Mouse (Mus musculus) testis, adult 2 months (tissue): Measurements from ENCODE around the gene Kti12. TPM values are rescaled to one million over a fixed set of nuclear protein-coding genes. Genes with fewer than 3 reads are reported as not detected.
A peak's percentile ranks its signal among the peaks of the same experiment; 100 is the strongest.

Source experiments
- H3K27ac ChIP-seq: fragments of 200-500 bp; 2 replicates; pipeline ENCODE4 v1.5.1; 2012; ENCODE audit warnings: low read depth, low read length; ENCODE audit not compliant: control insufficient read depth, insufficient read depth
- H3K27me3 ChIP-seq: fragments of 200-500 bp; 2 replicates; pipeline ENCODE4 v1.6.1; 2012; ENCODE audit warnings: mild to moderate bottlenecking, low read length, moderate library complexity; ENCODE audit not compliant: control insufficient read depth, insufficient read depth
- H3K36me3 ChIP-seq: fragments of 200-500 bp; 2 replicates; pipeline ENCODE4 v1.6.1; 2012; ENCODE audit warnings: mild to moderate bottlenecking, low read length; ENCODE audit not compliant: control insufficient read depth, insufficient read depth
- H3K4me1 ChIP-seq: fragments of 200-500 bp; 2 replicates; pipeline ENCODE4 v1.6.1; 2012; ENCODE audit warnings: low read length; ENCODE audit not compliant: control insufficient read depth, insufficient read depth
- H3K4me3 ChIP-seq: fragments of 200-500 bp; 2 replicates; pipeline ENCODE4 v1.5.1; 2012; ENCODE audit warnings: low read depth, mild to moderate bottlenecking, low read length, moderate library complexity, mixed read lengths; ENCODE audit not compliant: control insufficient read depth
- CTCF ChIP-seq: fragments of 200-500 bp; IDR thresholded peaks from 2 replicates; pipeline ENCODE4 v1.5.1; 2012; ENCODE audit warnings: low read depth, mild to moderate bottlenecking, inconsistent platforms, low read length, moderate library complexity; ENCODE audit not compliant: control insufficient read depth, insufficient read depth, insufficient replicate concordance
- POLR2A ChIP-seq: fragments of 200-500 bp; IDR thresholded peaks from 2 replicates; pipeline ENCODE4 v1.6.1; 2012; ENCODE audit warnings: low read depth, mild to moderate bottlenecking, inconsistent platforms, low read length, moderate library complexity; ENCODE audit not compliant: control insufficient read depth
- polyA plus RNA-seq: library from polyadenylated mRNA; depleted of rRNA; stranded (reverse); fragments of >200 nt; gene quantifications from 2 replicates; pipeline ENCODE4 v1.2.3, GENCODE M21; 2012; rRNA removed

The Kti12 gene
- 17.7 and 19.7 TPM in 2 replicates for polyA plus RNA-seq

DNA sequence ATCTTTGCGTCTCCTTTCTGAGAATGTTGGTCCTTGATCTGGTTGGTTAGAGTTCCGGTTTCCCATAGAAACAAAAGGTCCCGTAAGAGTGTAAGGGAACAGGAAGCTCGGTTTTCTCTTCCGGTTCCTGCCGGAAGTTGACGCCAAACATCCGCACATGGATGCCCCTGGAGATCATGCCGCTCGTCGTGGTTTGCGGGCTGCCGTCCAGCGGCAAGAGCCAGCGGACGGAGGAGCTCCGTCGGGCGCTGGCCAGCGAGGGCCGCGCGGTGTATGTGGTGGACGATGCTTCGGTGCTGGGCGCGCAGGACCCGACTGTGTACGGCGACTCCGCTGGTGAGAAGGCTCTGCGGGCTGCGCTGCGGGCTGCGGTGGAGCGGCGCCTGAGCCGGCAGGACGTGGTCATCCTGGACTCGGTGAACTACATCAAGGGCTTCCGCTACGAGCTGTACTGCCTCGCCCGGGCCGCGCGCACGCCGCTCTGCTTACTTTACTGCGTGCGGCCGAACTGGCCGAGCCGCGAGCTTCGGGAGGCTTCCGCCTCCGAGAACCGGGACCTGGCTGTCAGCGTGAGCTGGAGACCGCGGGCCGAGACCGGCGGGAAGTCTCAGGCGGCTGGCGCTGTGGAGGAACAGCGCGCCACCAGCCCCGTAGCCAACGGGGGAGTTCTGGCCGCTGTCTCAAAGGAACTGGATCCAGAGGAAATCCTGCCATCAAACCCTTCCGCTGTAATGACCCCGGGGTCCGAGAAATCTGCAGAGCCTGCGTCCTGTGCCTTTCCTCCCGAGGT is at the start of gene Kti12:
Gene Kti12, plus strand, starts transcription at position 71 of the 790 bp plus-strand sequence.
- peak within 1 kb of the TSS; percentile 90 for H3K4me3 ChIP-seq
- peaks cover 5% of the 10 kb centered on the region for H3K4me1 ChIP-seq
- no peak for TF ChIP-seq CTCF
- TF ChIP-seq POLR2A = peak; percentile 75
- H3K27me3 ChIP-seq = no peaks in the 10 kb centered on the region
- peak within 1 kb of the TSS; percentile 82 for H3K27ac ChIP-seq
- H3K36me3 ChIP-seq = no peaks in the 10 kb centered on the region

DNA sequence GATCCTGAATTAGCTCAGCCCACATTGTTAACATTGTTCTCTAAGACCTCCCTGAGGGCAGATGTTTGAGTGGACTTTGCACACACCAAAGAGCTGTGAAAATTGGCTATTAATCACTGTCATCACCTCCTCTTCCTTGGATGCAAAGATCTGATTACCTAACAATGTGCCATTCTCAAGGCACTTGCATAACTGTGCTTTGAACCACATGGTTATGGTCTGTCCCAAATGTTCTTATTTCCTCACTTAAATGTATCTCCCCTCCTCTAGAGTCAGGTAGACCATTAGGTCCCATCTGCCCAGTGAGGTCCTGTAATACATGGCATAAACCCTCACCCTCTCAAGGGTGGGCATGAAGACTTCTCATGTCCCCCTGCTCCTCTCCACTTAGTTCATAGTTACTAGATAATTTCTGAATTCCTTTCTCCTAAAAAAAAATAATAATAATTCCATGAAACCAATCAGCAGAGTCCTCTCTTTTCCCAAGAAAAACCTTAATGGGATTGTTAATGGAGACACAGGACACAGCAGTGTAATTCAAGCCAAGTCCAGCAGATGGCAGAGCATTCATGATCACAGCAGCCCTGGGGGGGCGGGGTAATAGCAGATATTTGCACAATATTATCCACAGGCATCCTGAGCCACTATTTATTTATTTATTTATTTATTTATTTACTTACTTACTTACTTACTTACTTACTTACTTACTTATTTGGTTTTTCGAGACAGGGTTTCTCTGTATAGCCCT is 49.3 kb upstream of the Kti12 start:
- H3K27me3 ChIP-seq = no peaks in the 10 kb centered on the region
- no peak for TF ChIP-seq POLR2A
- peak; percentile 49; the same call in 1 of the 2 replicates for TF ChIP-seq CTCF
- no peaks in the 10 kb centered on the region for H3K36me3 ChIP-seq
- H3K4me1 ChIP-seq = peaks cover 10% of the 10 kb centered on the region
- H3K27ac ChIP-seq = no peak overlapping the region
- H3K4me3 ChIP-seq = no peak overlapping the region

DNA sequence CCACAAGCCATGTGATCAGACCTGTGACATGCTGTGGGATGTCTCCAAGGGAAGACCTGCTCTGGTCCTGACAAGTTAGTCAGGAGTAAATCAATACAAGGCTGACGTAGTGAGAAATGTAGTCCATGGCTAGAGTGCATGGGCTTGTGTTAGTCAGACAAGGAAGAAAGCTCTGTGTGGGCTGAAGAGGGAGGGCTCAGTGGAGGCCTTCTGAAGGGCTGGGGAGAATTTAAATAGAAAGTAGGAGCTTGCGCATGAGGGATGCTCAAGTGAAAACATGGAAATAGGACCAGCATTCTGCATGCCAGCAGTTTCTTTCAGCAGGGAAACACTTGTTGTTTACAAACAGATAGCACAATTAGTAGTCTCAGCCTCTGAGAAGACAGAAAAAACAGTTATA is 44.0 kb upstream of the Kti12 start:
- Histone ChIP-seq H3K36me3 (no peaks in the 10 kb centered on the region), H3K27me3 (no peaks in the 10 kb centered on the region), H3K27ac (no peak overlapping the region), H3K4me3 (no peak overlapping the region), H3K4me1 (peaks cover 10% of the 10 kb centered on the region)
- no peak for TF ChIP-seq CTCF
- no peak for TF ChIP-seq POLR2A

DNA sequence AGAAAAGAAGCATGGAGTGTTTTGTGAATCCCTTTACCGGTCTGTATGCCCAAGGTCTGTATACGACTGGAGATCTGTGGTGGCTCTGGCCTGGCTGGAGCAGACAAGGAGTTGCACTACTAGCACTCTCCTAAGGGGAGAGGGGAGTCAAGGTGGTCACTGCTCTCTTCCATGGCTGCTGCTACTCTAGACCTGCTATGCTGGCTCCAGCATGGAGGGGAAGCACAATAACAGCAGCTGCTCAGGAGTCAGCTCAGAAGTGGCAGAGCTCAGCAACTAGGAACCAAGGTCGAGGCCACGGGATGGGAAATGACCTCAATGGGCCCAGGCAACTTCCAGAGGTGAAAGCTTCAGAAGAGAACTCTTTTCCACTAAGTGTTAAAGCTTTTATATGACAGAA is 36.4 kb upstream of the Kti12 start:
- H3K4me1 ChIP-seq = no peaks in the 10 kb centered on the region
- no peak overlapping the region for H3K27ac ChIP-seq
- H3K4me3 ChIP-seq = no peak overlapping the region
- TF ChIP-seq POLR2A (no peak), CTCF (no peak)
- no peaks in the 10 kb centered on the region for H3K27me3 ChIP-seq
- H3K36me3 ChIP-seq = peaks cover 1% of the 10 kb centered on the region; the same call in 1 of the 2 replicates

DNA sequence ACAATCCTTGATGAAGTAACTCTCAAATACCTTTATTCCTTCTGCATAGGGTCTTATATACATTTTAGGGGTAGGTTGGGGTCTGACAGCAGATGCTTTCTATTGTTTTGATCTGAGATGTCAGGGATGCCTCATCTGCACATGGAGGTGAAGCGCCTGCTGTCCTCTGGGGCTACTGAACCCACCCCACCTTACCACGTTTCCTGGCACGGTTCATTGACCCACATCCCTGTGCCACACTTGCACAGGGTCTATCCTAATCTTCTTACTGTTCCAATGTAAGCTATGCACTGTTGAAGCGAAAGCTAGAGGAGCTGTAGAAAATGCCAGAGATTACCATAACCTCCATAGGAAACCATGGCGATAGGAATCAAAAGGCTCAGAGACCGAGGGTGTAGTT is 36.0 kb upstream of the Kti12 start:
- TF ChIP-seq POLR2A (no peak), CTCF (no peak)
- no peaks in the 10 kb centered on the region for H3K27me3 ChIP-seq

DNA sequence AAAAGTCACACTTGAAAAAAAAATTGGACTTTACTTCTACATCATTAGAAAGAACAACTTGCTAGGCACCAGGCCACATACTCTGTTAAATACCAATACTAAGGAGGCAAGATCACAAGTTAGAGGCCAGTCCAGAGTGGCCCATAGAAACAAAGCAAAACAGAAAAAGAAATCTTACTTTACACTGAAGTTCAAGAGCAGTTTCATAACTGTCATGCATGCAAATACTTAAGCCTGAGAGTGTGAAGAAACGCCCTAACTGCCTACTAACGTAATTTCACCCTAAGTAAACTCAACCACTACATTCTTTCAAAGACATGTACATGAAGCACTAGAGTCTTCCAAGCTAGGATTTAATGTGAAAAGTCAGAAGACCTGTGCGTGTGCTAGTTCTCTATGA is 21.9 kb upstream of the Kti12 start:
- H3K4me1 ChIP-seq = no peaks in the 10 kb centered on the region
- peaks cover 3% of the 10 kb centered on the region; the same call in 1 of the 2 replicates for H3K36me3 ChIP-seq
- no peak for TF ChIP-seq CTCF
- no peak for TF ChIP-seq POLR2A
- H3K27me3 ChIP-seq = no peaks in the 10 kb centered on the region
- no peak overlapping the region for H3K27ac ChIP-seq
- no peak overlapping the region for H3K4me3 ChIP-seq

More for the DNA sequence above, 36.0 kb upstream of the Kti12 start:
- Histone ChIP-seq H3K27ac (no peak overlapping the region), H3K4me3 (no peak overlapping the region), H3K4me1 (no peaks in the 10 kb centered on the region), H3K36me3 (peaks cover 1% of the 10 kb centered on the region; the same call in 1 of the 2 replicates)

DNA sequence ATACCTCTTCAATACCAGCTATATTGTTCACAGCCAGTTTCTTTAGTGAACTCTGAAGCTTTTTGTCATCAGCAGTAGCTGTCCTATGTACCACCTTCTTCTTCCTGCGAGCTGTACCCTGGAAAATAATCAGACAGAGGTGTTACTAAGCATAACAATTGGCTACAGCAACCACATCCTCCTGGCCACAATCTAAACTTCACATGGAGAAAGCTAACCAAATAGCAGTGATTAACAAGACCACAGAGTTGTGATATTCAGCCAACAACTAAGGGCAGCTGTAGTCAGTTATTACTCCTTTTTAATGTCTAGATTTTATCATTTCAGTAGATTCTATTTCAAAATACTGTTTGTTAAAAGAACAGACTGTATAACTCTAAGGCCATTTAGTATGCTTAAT is 21.5 kb upstream of the Kti12 start:
- Histone ChIP-seq H3K27me3 (no peaks in the 10 kb centered on the region), H3K36me3 (peaks cover 3% of the 10 kb centered on the region; the same call in 1 of the 2 replicates), H3K27ac (no peak overlapping the region), H3K4me1 (no peaks in the 10 kb centered on the region), H3K4me3 (no peak overlapping the region)
- no peak for TF ChIP-seq POLR2A
- TF ChIP-seq CTCF = no peak
